Mouse (Mus musculus) heart, adult 2 months (tissue): ENCODE results near the gene Vwf.

ENCODE experiments used
- CTCF ChIP-seq: fragments of 200-600 bp; IDR thresholded peaks from 2 replicates; pipeline ENCODE4 v1.8.1; 2022; ENCODE audit warnings: antibody characterized with exemption, mild to moderate bottlenecking, moderate library complexity
- EP300 ChIP-seq: fragments of 200-500 bp; IDR thresholded peaks from 2 replicates; pipeline ENCODE4 v1.6.1; 2011; ENCODE audit warnings: low read depth, low read length, control low read depth; ENCODE audit not compliant: insufficient read depth
- POLR2A ChIP-seq: fragments of 200-500 bp; IDR thresholded peaks from 2 replicates; pipeline ENCODE4 v1.6.1; 2011; ENCODE audit warnings: mild to moderate bottlenecking, low read depth, low read length, control low read depth; ENCODE audit not compliant: insufficient read depth

DNA sequence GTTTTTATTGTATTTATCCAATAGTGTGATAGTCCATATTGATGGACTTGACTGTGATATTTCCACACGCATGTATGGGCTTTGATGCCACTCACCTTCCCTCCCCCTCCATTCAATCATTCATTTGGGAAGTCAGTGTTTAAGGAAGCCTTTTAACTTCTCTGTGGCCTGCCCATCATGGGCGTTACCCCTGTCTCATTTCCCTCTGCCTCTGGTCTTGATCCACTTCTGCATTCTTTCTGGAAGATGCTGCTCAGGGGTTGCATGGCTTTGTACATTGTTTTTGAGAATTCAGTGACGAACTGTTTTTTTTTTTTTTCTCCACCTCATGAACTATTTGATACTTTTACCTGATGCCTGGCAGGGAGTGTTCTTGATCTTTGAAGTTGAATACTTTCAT is 104.8 kb downstream of the Vwf start:
- TF ChIP-seq CTCF (no peak), POLR2A (no peak), EP300 (no peak)
